Mouse (Mus musculus) testis, adult 2 months (tissue): ENCODE measurements at regions not wholly inside any gene's neighbourhood (a gene's known extent, or its start where the extent isn't known, plus 50 kb on each side); places are given as distances from the start of the nearest gene placed in this dataset.

Source experiments
- H3K27ac ChIP-seq: fragments of 200-500 bp; 2 replicates; pipeline ENCODE4 v1.5.1; 2012; ENCODE audit warnings: low read depth, low read length; ENCODE audit not compliant: control insufficient read depth, insufficient read depth
- H3K27me3 ChIP-seq: fragments of 200-500 bp; 2 replicates; pipeline ENCODE4 v1.6.1; 2012; ENCODE audit warnings: mild to moderate bottlenecking, low read length, moderate library complexity; ENCODE audit not compliant: control insufficient read depth, insufficient read depth
- H3K36me3 ChIP-seq: fragments of 200-500 bp; 2 replicates; pipeline ENCODE4 v1.6.1; 2012; ENCODE audit warnings: mild to moderate bottlenecking, low read length; ENCODE audit not compliant: control insufficient read depth, insufficient read depth
- H3K4me1 ChIP-seq: fragments of 200-500 bp; 2 replicates; pipeline ENCODE4 v1.6.1; 2012; ENCODE audit warnings: low read length; ENCODE audit not compliant: control insufficient read depth, insufficient read depth
- H3K4me3 ChIP-seq: fragments of 200-500 bp; 2 replicates; pipeline ENCODE4 v1.5.1; 2012; ENCODE audit warnings: low read depth, mild to moderate bottlenecking, low read length, moderate library complexity, mixed read lengths; ENCODE audit not compliant: control insufficient read depth
- CTCF ChIP-seq: fragments of 200-500 bp; IDR thresholded peaks from 2 replicates; pipeline ENCODE4 v1.5.1; 2012; ENCODE audit warnings: low read depth, mild to moderate bottlenecking, inconsistent platforms, low read length, moderate library complexity; ENCODE audit not compliant: control insufficient read depth, insufficient read depth, insufficient replicate concordance
- POLR2A ChIP-seq: fragments of 200-500 bp; IDR thresholded peaks from 2 replicates; pipeline ENCODE4 v1.6.1; 2012; ENCODE audit warnings: low read depth, mild to moderate bottlenecking, inconsistent platforms, low read length, moderate library complexity; ENCODE audit not compliant: control insufficient read depth

- H3K4me3 ChIP-seq, result no peak overlapping the region
- TF ChIP-seq POLR2A (no peak), CTCF (no peak)
- H3K4me1 ChIP-seq, result no peaks in the 10 kb centered on the region
- H3K27ac ChIP-seq, result no peak overlapping the region
- no peaks in the 10 kb centered on the region for H3K36me3 ChIP-seq
- no peaks in the 10 kb centered on the region for H3K27me3 ChIP-seq
These were observed 226.2 kb downstream of the Etaa1 start for GRCm38 (mm10) chr11:17727258-17728034.

- Histone ChIP-seq H3K36me3 (no peaks in the 10 kb centered on the region), H3K27me3 (no peaks in the 10 kb centered on the region), H3K4me1 (no peaks in the 10 kb centered on the region), H3K4me3 (no peak overlapping the region), H3K27ac (no peak overlapping the region)
- TF ChIP-seq POLR2A, result no peak
- no peak for TF ChIP-seq CTCF
These were observed 220.6 kb downstream of the Etaa1 start for GRCm38 (mm10) chr11:17733075-17733474.

- H3K27me3 ChIP-seq, result no peaks in the 10 kb centered on the region
- no peaks in the 10 kb centered on the region for H3K4me1 ChIP-seq
- no peak overlapping the region for H3K4me3 ChIP-seq
- TF ChIP-seq POLR2A, result no peak
- TF ChIP-seq CTCF, result no peak
- H3K36me3 ChIP-seq, result no peaks in the 10 kb centered on the region
- H3K27ac ChIP-seq, result no peak overlapping the region
These were observed 219.2 kb downstream of the Etaa1 start for GRCm38 (mm10) chr11:17734519-17734918.

- no peak overlapping the region for H3K27ac ChIP-seq
- TF ChIP-seq CTCF, result no peak
- TF ChIP-seq POLR2A, result no peak
- H3K36me3 ChIP-seq, result no peaks in the 10 kb centered on the region
- no peak overlapping the region for H3K4me3 ChIP-seq
- H3K4me1 ChIP-seq, result no peaks in the 10 kb centered on the region
- H3K27me3 ChIP-seq, result no peaks in the 10 kb centered on the region
These were observed 214.8 kb downstream of the Etaa1 start for GRCm38 (mm10) chr11:17738879-17739278.

GRCm38 (mm10) chr11:17743821-17744220 lies 209.9 kb downstream of the Etaa1 start:
- Histone ChIP-seq H3K27ac (no peak overlapping the region), H3K4me3 (no peak overlapping the region), H3K4me1 (no peaks in the 10 kb centered on the region), H3K27me3 (no peaks in the 10 kb centered on the region), H3K36me3 (no peaks in the 10 kb centered on the region)
- TF ChIP-seq POLR2A (no peak), CTCF (no peak)

- no peaks in the 10 kb centered on the region for H3K36me3 ChIP-seq
- H3K4me1 ChIP-seq, result no peaks in the 10 kb centered on the region
- TF ChIP-seq CTCF, result no peak
- no peak for TF ChIP-seq POLR2A
- no peak overlapping the region for H3K4me3 ChIP-seq
- no peaks in the 10 kb centered on the region for H3K27me3 ChIP-seq
- H3K27ac ChIP-seq, result no peak overlapping the region
These were observed 203.3 kb downstream of the Etaa1 start for GRCm38 (mm10) chr11:17750345-17750744.

- no peak overlapping the region for H3K4me3 ChIP-seq
- H3K36me3 ChIP-seq, result no peaks in the 10 kb centered on the region
- H3K27ac ChIP-seq, result no peak overlapping the region
- no peaks in the 10 kb centered on the region for H3K27me3 ChIP-seq
- TF ChIP-seq POLR2A (no peak), CTCF (no peak)
- H3K4me1 ChIP-seq, result no peaks in the 10 kb centered on the region
These were observed 194.5 kb downstream of the Etaa1 start for GRCm38 (mm10) chr11:17759224-17759623.
